ENCODE assay signal across 11 mouse cellular contexts in the genomic region with DNA sequence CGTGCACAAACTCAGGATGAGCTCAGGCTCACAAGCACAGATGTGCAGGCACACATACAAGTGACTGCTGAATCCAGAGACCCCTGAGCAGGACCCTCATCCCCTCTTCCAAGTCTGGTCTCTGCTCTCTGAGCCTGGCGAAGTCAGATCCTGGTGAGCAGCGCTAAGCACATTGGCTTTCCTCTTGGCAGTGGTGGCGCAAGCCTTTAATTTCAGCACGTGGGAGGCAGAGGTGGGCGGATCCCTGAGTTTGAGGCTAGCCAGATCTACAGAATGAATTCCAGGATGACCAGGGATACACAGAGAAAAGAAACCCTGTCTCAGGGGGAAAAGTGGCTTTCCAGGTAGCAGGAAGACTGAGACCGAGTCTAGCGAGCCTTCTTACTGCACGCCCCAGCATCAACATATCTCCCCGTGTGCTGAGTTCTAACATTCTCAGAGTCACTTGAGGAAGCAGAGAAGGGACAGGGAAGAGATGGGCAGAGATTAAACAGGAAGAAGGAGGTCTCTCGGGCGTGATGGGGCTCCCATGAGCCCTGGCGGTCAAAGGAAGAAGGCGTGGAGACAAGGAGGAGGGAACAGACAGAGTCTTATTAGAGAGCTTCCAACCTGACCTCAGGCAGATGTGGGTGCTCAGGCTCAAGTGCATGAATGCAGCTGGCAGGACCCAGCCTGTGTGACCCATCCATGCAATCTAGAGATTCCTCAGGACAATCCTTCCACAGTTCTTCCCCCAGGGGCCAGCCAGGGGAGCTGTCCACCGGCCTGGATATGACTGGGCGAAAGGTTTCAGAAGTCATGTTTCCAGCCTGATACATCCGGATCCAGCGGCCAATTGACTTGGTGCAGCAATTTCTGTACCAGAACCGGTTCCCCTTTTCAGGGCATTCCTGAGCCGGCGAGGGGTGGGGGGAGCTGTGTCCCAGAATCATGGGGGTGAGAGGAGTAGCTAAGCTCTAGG. TPM values are rescaled to one million over a fixed set of nuclear protein-coding genes. Genes with fewer than 3 reads are reported as not detected.
DNase-seq lines count a peak whose midpoint lies in the region; ATAC-seq and TF ChIP-seq lines count a peak whose summit lies in the region.
"Had no signal": no experiment of that assay in that cellular context is flagged by ENCODE, and none has a peak within 500 bp of the region (broad histone marks: within the 10 kb centered on the region; RNA-seq: fewer than 3 reads in every experiment).

No protein-coding gene starts in this region.

- H3K4me1 ChIP-seq in spleen, adult 2 months (ENCODE audit: control insufficient read depth, insufficient read depth, insufficient read length): peaks cover 42% of the 10 kb centered on the region; the same call in 1 of the 2 replicates

- peak; percentile 39; the same call in 1 of the 2 replicates for TF ChIP-seq POLR2A in spleen, adult 2 months (IDR thresholded peaks at IDR 0.05; ENCODE audit: low read depth, low read length)

- peak overlapping the region; percentile 87 for H3K27ac ChIP-seq in spleen, adult 2 months (ENCODE audit: insufficient read depth, low read length)

- no peak for TF ChIP-seq CTCF in spleen, adult 2 months (IDR thresholded peaks at IDR 0.05; ENCODE audit: extremely low read depth, insufficient read depth, insufficient read length, insufficient replicate concordance)

- 38% methylated on average over 21 of the region's 21 CpGs for WGBS in spleen, adult 2 months

- DNase-seq in kidney, adult 18-20 months: peak; percentile 11
- DNase-seq in kidney, postnatal 10 days: no peak
- DNase-seq in spleen, adult 2 months (ENCODE audit: low read depth in 1 of 2, low spot score in 2 of 2): peak in 1 of 2 experiments; percentile 61
- DNase-seq in spleen, postnatal 4 days (ENCODE audit: low spot score in 2 of 2): no peak
- DNase-seq in kidney, postnatal 4 days: peak; percentile 27 to 50
- peak; percentile 32 to 42 for DNase-seq in thymus, postnatal 36 days
- no peak for DNase-seq in layer of hippocampus, adult 11-12 months (ENCODE audit: low spot score)
- DNase-seq: cerebellum, postnatal 25 days had no signal

- H3K36me3 ChIP-seq in spleen, adult 2 months (ENCODE audit: control insufficient read depth, insufficient read depth, low read length): no peaks in the 10 kb centered on the region

- H3K4me3 ChIP-seq in spleen, adult 2 months (ENCODE audit: extremely low read depth, insufficient read depth, insufficient read length): peak overlapping the region; percentile 31; the same call in 1 of the 2 replicates

- no peak for ATAC-seq in cerebellum, adult (ENCODE audit: insufficient number of reproducible peaks, low FRiP score, low TSS enrichment)

- no peaks in the 10 kb centered on the region for H3K27me3 ChIP-seq in spleen, adult 2 months (ENCODE audit: control insufficient read depth, insufficient read depth, low read length)

RNA-seq across cellular contexts. Expression of a gene that starts 4.1 kb away (rescaled TPM):
- polyA plus RNA-seq in spleen, adult 2 months (2012; rRNA removed): 556 and 588 TPM in 2 replicates

RNA-seq across cellular contexts. Expression of a gene that starts 17.0 kb away (rescaled TPM):
- polyA plus RNA-seq in spleen, adult 2 months (2012; rRNA removed): 4.7 and 5.4 TPM in 2 replicates
- polyA plus RNA-seq: gonadal fat pad, adult 2 months; limb, embryonic 11.5 days had no signal

RNA-seq across cellular contexts. Expression of a gene that starts 34.4 kb away (rescaled TPM):
- 6.1 and 6.5 TPM in 2 replicates for polyA plus RNA-seq in spleen, adult 2 months (2012; rRNA removed)

RNA-seq across cellular contexts. Expression of a gene that starts 42.2 kb away (rescaled TPM):
- polyA plus RNA-seq in spleen, adult 2 months (2012; rRNA removed): 0.11 and 0.14 TPM in 2 replicates

RNA-seq across cellular contexts. Expression of a gene that starts 45.9 kb away (rescaled TPM):
- polyA plus RNA-seq in spleen, adult 2 months (2012; rRNA removed): 120 and 146 TPM in 2 replicates

Comparison
In these comparisons a context has a peak if more than half of its experiments do, and no peak if none do; other contexts are left out.
1. DNase-seq: peak in kidney, adult 18-20 months (single experiment), kidney, postnatal 4 days (2 of 2) and thymus, postnatal 36 days (2 of 2); none in kidney, postnatal 10 days (single experiment), spleen, postnatal 4 days (0 of 2) and layer of hippocampus, adult 11-12 months (single experiment).